ENCODE assay signal across 14 mouse cellular contexts in the genomic region with DNA sequence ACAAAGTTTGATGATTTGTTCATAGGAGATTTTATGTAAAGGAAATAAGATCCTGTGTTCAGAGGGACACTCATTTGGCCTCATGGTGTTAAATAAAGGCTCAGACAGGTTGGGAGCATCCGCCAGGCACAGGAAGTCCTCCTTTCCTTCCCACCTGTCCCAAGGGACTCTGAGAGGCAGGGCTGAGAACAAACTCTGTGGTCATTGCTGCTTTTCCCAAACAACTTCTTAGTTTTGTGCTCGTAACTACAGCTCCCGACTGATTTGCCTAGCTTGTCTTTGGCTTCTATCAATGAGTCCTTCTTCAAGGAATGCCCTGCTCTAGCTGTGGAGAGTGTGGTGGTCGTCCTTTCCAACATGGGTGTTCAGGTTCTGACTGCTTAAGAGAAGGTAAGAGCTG. TPM values are rescaled to one million over a fixed set of nuclear protein-coding genes. Genes with fewer than 3 reads are reported as not detected.
DNase-seq lines count a peak whose midpoint lies in the region; ATAC-seq lines count a peak whose summit lies in the region.
"Had no signal": no experiment of that assay in that cellular context is flagged by ENCODE, and none has a peak within 500 bp of the region (broad histone marks: within the 10 kb centered on the region; RNA-seq: fewer than 3 reads in every experiment).

No protein-coding gene starts in this region.

- H3K27me3 ChIP-seq in kidney, embryonic 16.5 days (ENCODE audit: insufficient read depth, low read length), result no peaks in the 10 kb centered on the region
- no peaks in the 10 kb centered on the region for H3K27me3 ChIP-seq in embryonic facial prominence, embryonic 15.5 days
- no peaks in the 10 kb centered on the region for H3K27me3 ChIP-seq in hindbrain, embryonic 12.5 days
- H3K27me3 ChIP-seq in neural tube, embryonic 13.5 days, result no peaks in the 10 kb centered on the region
- H3K27me3 ChIP-seq: forebrain, embryonic 12.5 days; lung, embryonic 15.5 days had no signal

- H3K36me3 ChIP-seq in kidney, embryonic 16.5 days (ENCODE audit: insufficient read depth, low read length), result no peaks in the 10 kb centered on the region
- H3K36me3 ChIP-seq in embryonic facial prominence, embryonic 15.5 days, result no peaks in the 10 kb centered on the region
- no peaks in the 10 kb centered on the region for H3K36me3 ChIP-seq in hindbrain, embryonic 12.5 days
- H3K36me3 ChIP-seq in neural tube, embryonic 13.5 days, result no peaks in the 10 kb centered on the region
- H3K36me3 ChIP-seq: forebrain, embryonic 12.5 days; lung, embryonic 15.5 days had no signal

- peaks cover 18% of the 10 kb centered on the region for H3K4me1 ChIP-seq in kidney, embryonic 16.5 days (ENCODE audit: insufficient read depth, low read length)
- peaks cover 12% of the 10 kb centered on the region for H3K4me1 ChIP-seq in embryonic facial prominence, embryonic 15.5 days
- H3K4me1 ChIP-seq in hindbrain, embryonic 12.5 days, result peaks cover 2% of the 10 kb centered on the region; the same call in 1 of the 2 replicates
- peaks cover 23% of the 10 kb centered on the region for H3K4me1 ChIP-seq in neural tube, embryonic 13.5 days (replicated peaks)

- no peak for DNase-seq in kidney, postnatal 4 days
- DNase-seq in right cerebral cortex, adult 18-20 months, result no peak
- DNase-seq in right cerebral cortex, postnatal 4 days, result no peak
- DNase-seq: cerebellum, adult 11 months; gastrocnemius, postnatal 36 days; kidney, adult 11 months; left cerebral cortex, postnatal 4 days; right cerebral cortex, postnatal 14 days had no signal

- H3K4me3 ChIP-seq in kidney, embryonic 16.5 days (ENCODE audit: low read length), result no peak overlapping the region
- H3K4me3 ChIP-seq in embryonic facial prominence, embryonic 15.5 days (replicated peaks), result no peak overlapping the region
- no peak overlapping the region; the same call in 1 of the 2 replicates for H3K4me3 ChIP-seq in hindbrain, embryonic 12.5 days
- no peak overlapping the region for H3K4me3 ChIP-seq in neural tube, embryonic 13.5 days

- ATAC-seq in kidney, embryonic 16.5 days (ENCODE audit: low FRiP score, low TSS enrichment), result no peak
- no peak for ATAC-seq in embryonic facial prominence, embryonic 15.5 days (ENCODE audit: insufficient number of reproducible peaks, low FRiP score, low TSS enrichment, low read depth)
- ATAC-seq in hindbrain, embryonic 12.5 days (ENCODE audit: low FRiP score), result no peak
- ATAC-seq in neural tube, embryonic 13.5 days (ENCODE audit: low read depth), result no peak

- no peak overlapping the region for H3K27ac ChIP-seq in kidney, embryonic 16.5 days (ENCODE audit: low read length)
- H3K27ac ChIP-seq in embryonic facial prominence, embryonic 15.5 days (replicated peaks), result no peak overlapping the region
- H3K27ac ChIP-seq in hindbrain, embryonic 12.5 days, result peak overlapping the region; percentile 35; the same call in 1 of the 2 replicates
- H3K27ac ChIP-seq in neural tube, embryonic 13.5 days (replicated peaks), result no peak overlapping the region

- no peak overlapping the region for H3K9ac ChIP-seq in kidney, embryonic 16.5 days (replicated peaks; ENCODE audit: low read length)
- H3K9ac ChIP-seq in embryonic facial prominence, embryonic 15.5 days, result no peak overlapping the region
- H3K9ac ChIP-seq in hindbrain, embryonic 12.5 days, result no peak overlapping the region
- no peak overlapping the region for H3K9ac ChIP-seq in neural tube, embryonic 13.5 days

- no peaks in the 10 kb centered on the region for H3K9me3 ChIP-seq in kidney, embryonic 16.5 days (ENCODE audit: low read length)
- no peaks in the 10 kb centered on the region for H3K9me3 ChIP-seq in embryonic facial prominence, embryonic 15.5 days (replicated peaks)
- H3K9me3 ChIP-seq in hindbrain, embryonic 12.5 days (replicated peaks), result no peaks in the 10 kb centered on the region
- H3K9me3 ChIP-seq in neural tube, embryonic 13.5 days, result no peaks in the 10 kb centered on the region
- H3K9me3 ChIP-seq: forebrain, embryonic 12.5 days; lung, embryonic 15.5 days had no signal

- WGBS in kidney, embryonic 16.5 days, result 57% methylated on average over 4 of the region's 4 CpGs
- 76% methylated on average over 4 of the region's 4 CpGs for WGBS in embryonic facial prominence, embryonic 15.5 days
- WGBS in hindbrain, embryonic 12.5 days, result 84% methylated on average over 4 of the region's 4 CpGs
- WGBS in neural tube, embryonic 13.5 days, result 75% methylated on average over 4 of the region's 4 CpGs

- peak overlapping the region; percentile 74 for H3K4me2 ChIP-seq in kidney, embryonic 16.5 days (replicated peaks; ENCODE audit: low read depth, low read length)
- 0 out of 2 replicates have a peak overlapping the region, but pooled peaks have one; percentile 13 for H3K4me2 ChIP-seq in embryonic facial prominence, embryonic 15.5 days (replicated peaks)
- peak overlapping the region; percentile 60 for H3K4me2 ChIP-seq in hindbrain, embryonic 12.5 days (replicated peaks)
- peak overlapping the region; percentile 80 for H3K4me2 ChIP-seq in neural tube, embryonic 13.5 days

RNA-seq across cellular contexts. Expression of a gene that starts 18.1 kb away (rescaled TPM):
- 2.8 and 3.3 TPM in 2 replicates for polyA plus RNA-seq in kidney, embryonic 16.5 days (2015; fragmentation: Nextera tagmentation; extraction: Ambion mirVana)
- 10.1 and 11.3 TPM in 2 replicates for polyA plus RNA-seq in embryonic facial prominence, embryonic 15.5 days (2015; fragmentation: Nextera tagmentation; extraction: Ambion mirVana)
- polyA plus RNA-seq in hindbrain, embryonic 12.5 days (2016; fragmentation: Nextera tagmentation; extraction: Ambion mirVana), result 14.0 and 15.4 TPM in 2 replicates
- polyA plus RNA-seq in neural tube, embryonic 13.5 days (2015; fragmentation: Nextera tagmentation; extraction: Ambion mirVana), result 11.2 and 12.5 TPM in 2 replicates

RNA-seq across cellular contexts. Expression of a gene that starts 18.3 kb away (rescaled TPM):
- 122 and 141 TPM in 2 replicates for polyA plus RNA-seq in kidney, embryonic 16.5 days (2015; fragmentation: Nextera tagmentation; extraction: Ambion mirVana)
- polyA plus RNA-seq in embryonic facial prominence, embryonic 15.5 days (2015; fragmentation: Nextera tagmentation; extraction: Ambion mirVana), result 37.7 and 45.0 TPM in 2 replicates
- 53.1 and 54.3 TPM in 2 replicates for polyA plus RNA-seq in hindbrain, embryonic 12.5 days (2016; fragmentation: Nextera tagmentation; extraction: Ambion mirVana)
- polyA plus RNA-seq in neural tube, embryonic 13.5 days (2015; fragmentation: Nextera tagmentation; extraction: Ambion mirVana), result 19.8 and 28.1 TPM in 2 replicates

Comparison
In these comparisons a context has a peak if more than half of its experiments do, and no peak if none do; other contexts are left out.
1. H3K4me2 ChIP-seq: peak in every context shown above with its lines; median percentile 80 in neural tube, embryonic 13.5 days; 74 in kidney, embryonic 16.5 days; 60 in hindbrain, embryonic 12.5 days; 13 in embryonic facial prominence, embryonic 15.5 days.